Mouse (Mus musculus) lung, adult 2 months (tissue): ENCODE results near the gene Cideb. TPM values are rescaled to one million over a fixed set of nuclear protein-coding genes. Genes with fewer than 3 reads are reported as not detected.

ENCODE experiments used
- DNase-seq: peaks from one replicate; pipeline ENCODE4 v3.0.0; 2022
- H3K4me1 ChIP-seq: fragments of 200-500 bp; 2 replicates; pipeline ENCODE4 v1.6.1; 2011; ENCODE audit warnings: low read length; ENCODE audit not compliant: control insufficient read depth, insufficient read depth
- H3K4me3 ChIP-seq: fragments of 200-500 bp; replicated peaks from 2 replicates; pipeline ENCODE3; 2011; ENCODE audit warnings: low read depth, mild to moderate bottlenecking, control low read depth, low read length; ENCODE audit errors: extremely low read depth
- CTCF ChIP-seq: fragments of 200-500 bp; IDR thresholded peaks from 2 replicates; pipeline ENCODE4 v1.5.1; 2011; ENCODE audit warnings: mild to moderate bottlenecking, low read length, control low read depth; ENCODE audit not compliant: insufficient read depth
- POLR2A ChIP-seq: fragments of 200-500 bp; IDR thresholded peaks from 2 replicates; pipeline ENCODE4 v1.6.1; 2011; ENCODE audit warnings: low read depth, mild to moderate bottlenecking, control low read depth, low read length, borderline replicate concordance; ENCODE audit errors: extremely low read depth
- WGBS: fragments of 180-500 bp; shearing (Covaris S2); methylation state at CpG from one replicate; pipeline ENCODE4 v1.1.7; 2018; 5-methylcytosine and 5-hydroxymethylcytosine counted together
- polyA plus RNA-seq: library from polyadenylated mRNA; depleted of rRNA; stranded (reverse); fragments of >200 nt; gene quantifications from 2 replicates; pipeline ENCODE4 v1.2.3, GENCODE M21; 2012

The Cideb gene
- polyA plus RNA-seq, 1 experiment = 4.0 TPM

DNA sequence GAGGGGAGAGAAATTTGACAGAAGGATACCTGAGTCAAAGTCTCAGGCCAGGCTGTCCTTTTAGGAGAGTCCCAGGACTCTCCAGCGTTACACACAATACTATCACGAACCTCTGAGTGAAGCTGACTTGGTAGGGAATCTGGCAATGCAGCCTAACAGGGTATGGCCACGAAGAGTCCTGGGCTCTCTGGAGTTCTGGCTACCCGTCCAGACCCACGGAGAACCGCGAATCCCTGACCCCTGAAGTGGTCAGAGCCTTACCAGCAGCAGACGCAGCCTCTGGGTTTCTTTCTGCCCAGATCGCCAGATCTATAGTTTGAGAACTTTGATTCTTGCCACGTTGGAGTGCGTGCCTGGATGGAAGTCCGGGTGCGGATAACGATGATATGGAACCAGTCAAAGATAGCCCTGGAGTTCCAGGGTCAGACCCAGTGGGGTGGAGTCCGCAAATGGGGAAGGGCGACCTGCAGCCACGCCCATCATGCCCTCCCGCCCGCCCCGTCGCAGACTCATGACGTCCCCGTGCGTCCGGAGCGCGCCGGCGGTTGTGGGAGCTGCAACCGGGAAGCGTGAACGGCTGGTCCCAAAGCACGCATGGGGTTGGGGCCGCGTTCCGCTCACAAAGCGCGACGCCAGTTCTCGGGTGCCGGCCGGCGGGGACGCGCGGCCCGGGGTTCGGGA is 12.9 kb downstream of the Cideb start, which contains the start of the genes Dhrs1 and Nop9:
TSS of gene Dhrs1 (minus strand) at position 511 of the 681 bp plus-strand sequence.
TSS of gene Nop9 (plus strand) at position 514 of the 681 bp plus-strand sequence.
- TF ChIP-seq CTCF (no peak), POLR2A (peak; percentile 72; the same call in 1 of the 2 replicates)
- DNase-seq = peak; percentile 82
- 1% methylated on average over 48 of the region's 48 CpGs for WGBS
- H3K4me3 ChIP-seq = peak within 1 kb of the TSS; percentile 86
- peaks cover 11% of the 10 kb centered on the region for H3K4me1 ChIP-seq

DNA sequence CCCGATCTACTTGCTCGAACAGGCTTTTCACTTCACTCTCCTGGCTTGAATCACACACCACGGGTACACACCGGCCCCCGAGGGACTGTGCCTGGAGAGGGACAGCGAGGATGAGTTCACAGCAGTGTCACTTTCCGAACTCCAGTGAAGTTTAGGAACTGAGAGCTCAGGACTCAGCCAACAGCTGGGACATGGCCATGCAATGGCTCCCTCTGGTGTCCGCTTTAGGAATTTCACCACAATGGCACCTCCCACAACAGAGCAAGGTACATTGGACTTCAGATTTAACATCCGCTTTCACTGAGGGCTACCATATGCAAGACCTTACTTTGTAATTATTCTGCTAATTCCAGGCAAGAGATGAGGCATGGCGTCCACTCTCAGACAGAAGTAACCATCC is 14.5 kb downstream of the Cideb start:
- no peak for TF ChIP-seq POLR2A
- peak; percentile 98 for TF ChIP-seq CTCF
- peak overlapping the region; percentile 1 for H3K4me3 ChIP-seq
- peaks cover 11% of the 10 kb centered on the region for H3K4me1 ChIP-seq
- WGBS = 17% methylated on average over 10 of the region's 10 CpGs
- peak; percentile 90 for DNase-seq

DNA sequence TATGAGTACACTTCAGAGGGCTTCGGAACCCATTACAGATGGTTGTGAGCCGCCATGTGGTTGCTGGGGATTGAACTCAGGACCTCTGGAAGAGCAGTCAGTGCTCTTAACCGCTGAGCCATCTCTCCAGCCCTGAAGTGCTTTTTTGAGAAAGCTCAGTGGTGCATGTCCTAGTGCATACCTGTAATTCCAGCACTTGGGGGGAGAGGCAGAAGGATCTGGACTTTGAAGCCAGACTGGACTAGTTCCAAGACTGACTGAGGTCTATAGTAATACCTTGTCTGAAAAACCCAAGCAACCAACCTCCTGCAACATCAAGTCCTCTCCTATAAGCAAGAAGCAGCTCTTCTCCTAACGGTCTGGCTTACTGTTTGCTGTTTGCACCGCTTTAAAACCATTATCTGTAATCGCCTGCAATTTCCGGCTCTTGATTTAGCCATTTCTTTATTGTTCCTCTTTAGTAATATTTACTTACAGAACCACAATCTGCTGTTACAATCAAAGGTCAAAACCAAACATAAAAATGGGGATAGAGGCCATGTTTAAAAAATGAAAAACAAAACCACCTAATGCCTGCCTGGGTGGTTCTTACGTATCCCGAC is 21.1 kb downstream of the Cideb start:
- no peaks in the 10 kb centered on the region for H3K4me1 ChIP-seq
- DNase-seq = no peak
- no peak overlapping the region for H3K4me3 ChIP-seq
- 62% methylated on average over 9 of the region's 9 CpGs for WGBS
- TF ChIP-seq POLR2A (no peak), CTCF (no peak)

DNA sequence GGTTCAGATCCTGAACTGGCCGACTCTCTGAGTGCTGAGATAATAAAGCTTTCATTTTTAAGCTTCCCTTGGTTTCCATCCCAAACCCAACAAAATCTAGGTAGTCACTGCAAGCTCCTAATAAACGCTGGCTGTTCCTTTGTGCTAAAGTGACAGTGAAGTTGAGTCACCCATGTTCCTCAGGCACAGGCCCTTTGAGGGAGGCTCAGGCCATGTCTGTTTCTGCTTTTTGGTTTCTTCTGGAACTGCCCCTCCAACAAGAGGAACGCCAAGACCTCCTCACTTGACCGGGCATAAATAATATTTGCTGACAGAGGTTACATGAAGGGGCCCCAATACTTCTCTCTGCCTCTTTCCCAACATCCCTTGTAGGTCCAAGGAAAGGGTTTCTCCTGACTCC is 22.5 kb downstream of the Cideb start:
- Histone ChIP-seq H3K4me1 (no peaks in the 10 kb centered on the region), H3K4me3 (no peak overlapping the region)
- WGBS = 73% methylated on average over 4 of the region's 4 CpGs
- no peak for DNase-seq
- TF ChIP-seq CTCF (no peak), POLR2A (no peak)

DNA sequence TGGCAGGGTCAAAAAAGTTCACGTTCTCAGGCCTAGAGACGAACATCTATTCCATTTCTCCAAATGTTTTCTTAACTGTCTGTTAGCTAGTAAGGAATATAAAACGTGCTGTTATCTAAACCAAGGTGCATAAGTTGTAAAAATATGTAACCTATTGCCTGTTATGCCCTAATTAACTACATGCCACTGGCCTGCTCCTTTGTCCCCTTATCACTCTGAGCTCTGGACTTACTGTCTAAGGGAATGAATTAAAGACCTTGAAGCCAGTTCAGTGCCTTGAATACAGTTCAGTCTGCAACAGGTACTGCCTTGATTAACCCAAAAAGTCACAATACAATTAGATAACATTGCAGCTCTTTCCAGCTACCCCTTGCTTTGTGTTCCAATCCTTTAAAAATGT is 22.9 kb downstream of the Cideb start:
- TF ChIP-seq CTCF (no peak), POLR2A (no peak)
- Histone ChIP-seq H3K4me1 (no peaks in the 10 kb centered on the region), H3K4me3 (no peak overlapping the region)
- 36% methylated on average over 3 of the region's 3 CpGs for WGBS
- DNase-seq = no peak

DNA sequence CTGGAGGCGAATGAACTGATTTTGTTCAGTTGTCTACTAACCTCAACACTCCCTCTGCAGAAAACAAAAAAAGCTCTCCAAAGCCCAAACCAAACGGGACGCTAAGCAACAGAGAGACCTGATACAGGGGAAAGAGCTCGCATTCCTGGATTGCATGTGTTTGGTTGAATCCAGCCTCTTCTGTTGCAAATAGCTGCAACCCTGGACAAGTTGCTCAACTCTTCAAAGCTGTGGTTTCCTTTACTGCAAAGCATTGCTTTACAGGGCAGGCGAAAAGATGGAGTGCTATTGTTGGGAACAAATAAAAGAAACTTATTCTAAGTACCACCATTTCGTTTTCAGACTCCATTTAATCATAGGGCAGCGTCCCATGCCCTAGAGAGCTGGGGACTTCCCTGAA is 23.4 kb downstream of the Cideb start:
- TF ChIP-seq POLR2A (no peak), CTCF (no peak)
- no peak overlapping the region for H3K4me3 ChIP-seq
- no peak for DNase-seq
- WGBS = 67% methylated on average over 7 of the region's 7 CpGs
- H3K4me1 ChIP-seq = no peaks in the 10 kb centered on the region

DNA sequence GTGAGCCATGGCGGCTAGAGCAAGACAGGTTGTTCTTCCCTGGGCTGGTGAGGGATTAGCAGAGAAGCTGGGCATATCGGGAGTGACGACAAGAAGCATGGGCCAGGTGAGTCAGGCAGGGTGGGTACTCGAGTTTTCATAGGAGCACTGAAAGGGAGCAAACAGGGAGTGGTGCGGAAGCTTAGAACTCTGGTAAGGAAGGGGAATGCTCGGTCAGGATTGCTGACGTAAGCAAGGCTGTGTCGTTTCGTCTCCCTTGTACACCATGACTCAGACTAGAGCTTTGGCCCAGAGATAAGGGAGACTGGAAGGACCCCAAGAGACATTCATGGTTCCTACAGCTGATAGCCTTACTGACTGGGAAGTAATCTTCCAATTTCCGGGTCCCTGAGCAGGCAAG is 24.4 kb downstream of the Cideb start:
- Histone ChIP-seq H3K4me1 (no peaks in the 10 kb centered on the region), H3K4me3 (no peak overlapping the region)
- no peak for TF ChIP-seq POLR2A
- no peak for TF ChIP-seq CTCF
- DNase-seq = no peak
- 74% methylated on average over 10 of the region's 10 CpGs for WGBS

DNA sequence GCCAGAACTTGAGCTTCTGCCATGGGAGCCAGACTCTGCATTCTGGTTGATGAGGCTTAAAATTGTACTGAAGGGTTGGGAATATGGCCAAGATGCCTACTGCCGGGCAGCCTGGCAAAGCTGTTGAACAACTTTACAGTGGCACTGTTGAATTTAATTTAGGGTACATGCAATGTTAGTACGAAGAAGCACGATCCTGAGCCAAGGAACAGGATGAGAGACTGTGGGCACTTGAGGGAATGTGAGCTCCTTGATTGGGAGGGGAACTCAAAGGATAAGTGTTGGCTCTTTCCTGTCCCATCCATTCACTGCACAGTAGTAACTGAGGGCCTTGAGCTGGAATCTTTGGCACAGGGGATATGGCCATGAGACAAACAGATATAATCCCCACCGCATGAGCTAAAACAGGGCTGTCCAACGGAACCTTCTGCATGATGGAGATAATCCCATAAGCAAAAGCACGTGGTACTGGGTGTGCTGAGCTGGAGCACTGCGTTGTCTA is 27.7 kb downstream of the Cideb start:
- DNase-seq = no peak
- 0 out of 2 replicates have a peak, but pooled peaks cover 5% of the 10 kb centered on the region for H3K4me1 ChIP-seq
- H3K4me3 ChIP-seq = no peak overlapping the region
- 68% methylated on average over 7 of the region's 7 CpGs for WGBS
- TF ChIP-seq CTCF (no peak), POLR2A (no peak)

DNA sequence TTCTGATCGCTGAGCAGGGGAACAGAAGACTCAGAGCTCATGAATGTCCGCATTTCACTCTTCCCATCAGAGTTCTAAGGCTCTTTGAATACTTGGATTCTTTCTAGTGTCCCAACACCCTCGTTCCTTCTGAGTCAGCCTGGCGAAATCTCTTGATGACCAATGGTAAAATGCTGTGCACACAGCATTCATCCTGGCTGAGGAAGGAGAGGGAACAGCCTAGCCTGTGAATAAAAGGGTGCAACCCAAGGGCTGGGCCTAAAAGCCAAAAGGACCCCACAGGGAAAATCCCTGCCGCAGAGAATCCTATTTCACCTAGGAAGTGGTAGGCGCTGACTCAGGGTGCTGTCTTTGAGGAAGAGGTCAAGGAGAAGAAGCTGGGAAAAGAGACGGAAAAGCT is 28.1 kb downstream of the Cideb start:
- WGBS = 66% methylated on average over 7 of the region's 7 CpGs

More for the DNA sequence above, 28.1 kb downstream of the Cideb start:
- TF ChIP-seq POLR2A (no peak), CTCF (no peak)
- no peak for DNase-seq
- H3K4me1 ChIP-seq = 0 out of 2 replicates have a peak, but pooled peaks cover 5% of the 10 kb centered on the region
- no peak overlapping the region for H3K4me3 ChIP-seq
